Mouse (Mus musculus) limb, embryonic 10.5 days (tissue): ENCODE measurements at regions not wholly inside any gene's neighbourhood (a gene's known extent, or its start where the extent isn't known, plus 50 kb on each side); places are given as distances from the start of the nearest gene placed in this dataset.

ENCODE experiments used
- DNase-seq: peaks from one replicate; pipeline ENCODE4 v3.0.0-alpha.2; 2017; ENCODE audit warnings: low spot score
- H3K27ac ChIP-seq: fragments of 300-500 bp; sonication (generic); 2 replicates; pipeline ENCODE4 v1.5.1; 2016; ENCODE audit warnings: mild to moderate bottlenecking
- H3K27me3 ChIP-seq: fragments of 300-500 bp; sonication (generic); 2 replicates; pipeline ENCODE4 v1.6.1; 2016; ENCODE audit warnings: low read depth, mild to moderate bottlenecking; ENCODE audit not compliant: poor library complexity, severe bottlenecking
- H3K36me3 ChIP-seq: fragments of 300-500 bp; sonication (generic); 2 replicates; pipeline ENCODE4 v1.6.1; 2016; ENCODE audit warnings: mild to moderate bottlenecking, moderate library complexity
- H3K4me1 ChIP-seq: fragments of 300-500 bp; sonication (generic); 2 replicates; pipeline ENCODE4 v1.6.1; 2016
- H3K4me3 ChIP-seq: fragments of 300-500 bp; sonication (generic); 2 replicates; pipeline ENCODE4 v1.5.1; 2016; ENCODE audit warnings: mild to moderate bottlenecking, moderate library complexity
- H3K9me3 ChIP-seq: fragments of 300-500 bp; sonication (generic); replicated peaks from 2 replicates; pipeline ENCODE4 v1.6.1; 2016; ENCODE audit warnings: mild to moderate bottlenecking
- WGBS: fragments of 180-500 bp; shearing (Covaris S2); methylation state at CpG from one replicate; pipeline ENCODE4 v1.1.7; 2016; 5-methylcytosine and 5-hydroxymethylcytosine counted together

DNA sequence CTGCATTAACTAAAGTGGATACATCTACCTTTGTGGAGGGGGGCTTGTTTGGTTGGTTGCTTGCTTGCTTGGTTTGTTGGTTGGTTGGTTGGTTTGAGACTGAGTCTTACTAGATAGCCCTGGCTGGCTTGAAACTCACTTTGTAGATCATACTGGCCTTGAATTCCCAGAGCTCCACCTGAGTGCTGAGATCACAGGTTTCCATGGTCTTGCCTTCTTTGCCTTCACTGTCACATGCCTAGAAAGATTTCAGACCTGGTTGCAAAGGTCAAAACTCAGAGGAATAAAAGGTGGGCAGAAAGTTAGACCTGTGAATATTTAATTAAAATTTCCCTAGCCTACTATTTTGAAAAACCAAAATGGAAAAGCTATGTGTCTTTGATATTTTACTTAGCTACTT is 375.5 kb downstream of the Tns1 start:
- Histone ChIP-seq H3K36me3 (no peaks in the 10 kb centered on the region), H3K9me3 (no peaks in the 10 kb centered on the region), H3K27me3 (no peaks in the 10 kb centered on the region), H3K4me3 (no peak overlapping the region), H3K4me1 (peaks cover 24% of the 10 kb centered on the region), H3K27ac (no peak overlapping the region)
- DNase-seq = no peak

DNA sequence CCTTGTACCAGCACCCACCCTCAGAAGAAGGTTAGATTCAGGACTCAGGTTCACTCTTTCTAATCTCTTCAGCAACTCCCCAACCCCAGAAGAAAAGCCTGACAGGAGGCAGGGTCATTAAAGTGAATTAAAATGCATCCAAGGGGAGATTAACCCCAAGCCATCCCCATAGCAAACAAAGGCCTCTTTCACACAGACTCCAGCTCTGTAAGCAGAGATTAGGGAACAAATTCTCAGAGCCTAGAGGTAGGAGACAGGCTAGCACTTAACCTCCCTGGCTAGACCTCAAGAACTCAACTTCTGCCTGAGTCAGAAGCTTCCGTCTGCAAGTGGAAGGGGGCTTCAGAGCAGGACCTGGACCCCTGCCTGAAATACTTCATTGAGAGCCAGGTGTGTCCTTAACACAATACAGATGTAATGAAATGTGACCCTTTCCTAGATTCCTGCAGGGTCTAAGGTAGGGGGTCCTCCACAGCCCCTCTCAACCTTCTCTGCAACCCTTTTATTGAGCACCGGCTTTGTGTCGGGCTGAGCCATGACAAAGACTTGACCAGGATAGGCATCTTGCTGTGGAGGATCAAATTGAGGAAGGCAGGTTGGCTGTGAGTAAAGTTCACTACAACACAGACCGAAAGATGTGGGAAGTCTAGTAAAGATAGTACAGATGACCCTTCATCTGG is 379.6 kb downstream of the Tns1 start:
- Histone ChIP-seq H3K4me1 (peaks cover 30% of the 10 kb centered on the region), H3K36me3 (no peaks in the 10 kb centered on the region), H3K27me3 (no peaks in the 10 kb centered on the region), H3K9me3 (no peaks in the 10 kb centered on the region), H3K4me3 (no peak overlapping the region), H3K27ac (peak overlapping the region; percentile 85)
- no peak for DNase-seq
- WGBS = 65% methylated on average over 4 of the region's 4 CpGs

DNA sequence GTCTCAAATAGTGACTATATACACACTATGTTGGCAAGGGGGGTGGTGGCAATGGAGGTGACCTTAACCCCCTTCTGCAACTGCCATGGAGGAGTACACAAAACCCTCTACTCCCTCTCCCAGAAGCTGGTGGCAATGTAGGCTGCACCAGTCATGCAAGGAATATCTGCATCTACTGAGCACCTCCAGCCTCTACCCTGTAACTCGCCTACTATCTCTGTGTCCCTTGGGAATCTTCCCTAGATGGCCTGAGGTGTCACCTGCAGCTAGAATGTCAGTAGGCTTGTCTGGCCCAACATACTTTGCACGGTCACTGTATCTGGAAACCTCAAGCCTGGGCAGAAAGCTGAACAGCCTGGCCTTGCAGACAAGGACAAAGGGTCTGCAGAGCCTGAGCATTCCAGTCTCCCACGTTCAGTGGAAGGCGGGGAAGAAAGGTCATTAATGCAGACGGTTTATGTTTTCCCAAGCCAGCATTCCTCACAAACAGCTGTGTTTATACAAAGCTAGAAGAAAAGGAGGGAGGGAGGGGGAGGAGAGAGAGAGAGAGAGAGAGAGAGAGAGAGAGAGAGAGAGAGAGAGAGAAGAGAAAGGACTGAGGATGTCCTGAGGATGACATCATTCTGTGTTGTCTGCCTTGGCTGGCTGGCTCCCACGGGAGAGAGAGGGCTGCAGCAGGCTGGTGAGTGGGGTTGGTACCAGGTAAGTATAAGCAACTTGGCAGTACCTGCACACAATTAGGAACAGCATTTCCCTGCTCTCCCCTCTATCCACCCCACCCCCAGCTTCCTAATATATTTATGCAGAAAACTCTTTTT is 380.3 kb downstream of the Tns1 start:
- H3K4me3 ChIP-seq = no peak overlapping the region
- no peaks in the 10 kb centered on the region for H3K9me3 ChIP-seq
- no peak for DNase-seq
- no peaks in the 10 kb centered on the region for H3K27me3 ChIP-seq
- H3K27ac ChIP-seq = peak overlapping the region; percentile 85
- no peaks in the 10 kb centered on the region for H3K36me3 ChIP-seq
- WGBS = 31% methylated on average over 6 of the region's 6 CpGs
- H3K4me1 ChIP-seq = peaks cover 25% of the 10 kb centered on the region

DNA sequence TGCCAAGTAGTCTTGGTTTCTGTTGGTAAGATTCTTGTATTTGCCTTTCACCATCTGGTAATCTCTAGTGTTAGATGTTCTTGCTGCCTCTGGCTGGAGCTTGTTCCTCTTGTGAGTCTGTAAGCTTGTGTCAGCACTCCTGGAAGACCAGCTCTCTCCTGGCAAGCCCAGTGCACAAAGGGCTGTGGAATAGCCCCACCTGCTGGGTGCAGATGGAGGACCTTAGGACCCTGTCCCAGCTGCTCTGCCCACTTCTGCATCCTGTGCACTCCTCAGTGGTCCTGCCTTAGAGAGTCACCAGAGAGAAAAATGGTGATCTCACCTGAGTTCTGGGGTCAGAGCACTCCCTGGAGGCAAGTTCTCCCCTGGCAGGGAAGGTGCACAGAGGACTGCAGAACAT is 387.2 kb downstream of the Tns1 start:
- peak; percentile 42 for DNase-seq
- Histone ChIP-seq H3K4me3 (no peak overlapping the region), H3K27me3 (no peaks in the 10 kb centered on the region), H3K27ac (no peak overlapping the region), H3K4me1 (no peaks in the 10 kb centered on the region), H3K36me3 (no peaks in the 10 kb centered on the region), H3K9me3 (no peaks in the 10 kb centered on the region)

DNA sequence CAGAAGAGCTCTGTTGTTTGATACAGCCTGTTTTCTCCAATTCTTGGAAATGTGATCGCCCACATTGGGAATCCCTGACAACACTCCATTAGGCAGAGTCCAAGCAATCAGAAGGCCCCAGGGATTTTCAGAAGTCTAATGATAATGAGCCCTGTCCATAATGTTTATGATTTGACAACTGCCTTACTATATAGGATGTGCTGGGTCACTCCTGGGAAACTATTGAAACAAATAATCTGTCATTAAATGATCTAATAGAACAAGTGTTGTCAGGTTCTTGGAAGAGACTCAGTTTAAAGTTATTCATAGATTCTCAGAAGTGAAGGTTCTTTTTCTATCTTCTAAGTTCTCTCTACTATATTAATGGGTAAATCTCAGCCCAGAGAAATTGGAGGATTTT is 395.9 kb downstream of the Tns1 start:
- 91% methylated on average over 1 of the region's 1 CpGs for WGBS
- no peak overlapping the region for H3K4me3 ChIP-seq
- no peak for DNase-seq

DNA sequence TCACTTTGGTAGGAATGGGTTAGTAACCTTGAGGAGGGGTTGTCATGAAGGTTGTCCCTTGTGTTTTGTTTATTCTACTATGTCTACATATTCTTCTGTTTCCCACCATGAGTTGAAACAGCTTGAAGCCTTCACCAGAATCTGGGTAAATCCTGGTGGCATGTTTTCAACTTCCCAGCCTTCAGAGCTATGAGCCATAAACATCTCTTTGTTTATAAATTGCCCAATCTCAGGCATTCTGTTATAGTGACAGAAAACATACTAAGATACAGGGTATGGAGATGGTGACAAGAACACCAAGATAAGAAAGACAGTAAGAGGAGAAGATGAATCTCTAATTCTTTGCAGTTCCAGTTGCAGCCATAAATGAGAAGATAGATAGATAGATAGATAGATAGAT is 396.5 kb downstream of the Tns1 start:
- no peak for DNase-seq
- no peaks in the 10 kb centered on the region for H3K4me1 ChIP-seq

More for the DNA sequence above, 395.9 kb downstream of the Tns1 start:
- no peaks in the 10 kb centered on the region for H3K4me1 ChIP-seq
- H3K27me3 ChIP-seq = no peaks in the 10 kb centered on the region
- no peaks in the 10 kb centered on the region for H3K36me3 ChIP-seq
- H3K27ac ChIP-seq = no peak overlapping the region
- no peaks in the 10 kb centered on the region for H3K9me3 ChIP-seq

DNA sequence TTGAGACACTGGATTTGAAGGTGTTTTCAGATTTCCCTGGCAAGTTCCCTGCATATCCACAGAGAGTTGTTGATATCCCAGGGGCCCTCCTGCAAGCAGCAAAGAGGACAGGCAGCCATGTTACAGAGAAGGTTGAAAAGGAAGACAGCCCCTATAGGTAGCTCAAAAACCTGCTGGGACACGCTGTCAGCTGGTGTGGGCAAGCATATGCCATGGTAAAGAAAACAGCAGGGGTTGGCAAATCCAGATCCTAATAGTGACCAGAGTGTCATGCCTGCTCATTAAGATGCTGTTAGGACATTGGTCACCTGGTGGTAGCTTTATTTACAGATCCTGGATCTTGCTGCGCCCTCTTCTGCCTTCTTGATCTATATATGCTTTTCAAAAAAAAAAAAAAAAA is 397.6 kb downstream of the Tns1 start:
- no peak for DNase-seq
- Histone ChIP-seq H3K27ac (no peak overlapping the region), H3K27me3 (no peaks in the 10 kb centered on the region), H3K4me1 (no peaks in the 10 kb centered on the region), H3K4me3 (no peak overlapping the region), H3K36me3 (no peaks in the 10 kb centered on the region), H3K9me3 (no peaks in the 10 kb centered on the region)
- 84% methylated on average over 2 of the region's 2 CpGs for WGBS

More for the DNA sequence above, 396.5 kb downstream of the Tns1 start:
- H3K36me3 ChIP-seq = no peaks in the 10 kb centered on the region
- H3K9me3 ChIP-seq = no peaks in the 10 kb centered on the region
- H3K4me3 ChIP-seq = no peak overlapping the region
- H3K27me3 ChIP-seq = no peaks in the 10 kb centered on the region
- no peak overlapping the region for H3K27ac ChIP-seq

DNA sequence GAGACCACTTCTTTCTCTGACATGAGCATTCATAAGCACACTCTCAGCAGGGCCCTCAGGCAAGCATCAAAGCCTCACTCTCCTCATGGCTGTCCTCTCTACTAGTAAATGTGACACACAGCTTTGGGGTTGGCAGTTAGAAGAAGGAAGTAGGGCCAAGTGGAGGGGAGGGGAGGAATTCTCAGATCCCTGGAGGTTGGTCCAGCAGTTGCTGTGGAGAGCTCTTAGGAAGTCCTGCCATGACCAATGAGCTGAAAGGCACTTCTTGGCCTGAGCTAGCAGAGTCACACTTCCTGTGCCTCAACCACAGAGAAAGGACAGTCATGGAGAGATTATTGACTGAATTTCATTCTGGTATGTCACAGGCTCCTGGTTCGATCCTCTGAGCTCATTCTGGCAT is 398.8 kb downstream of the Tns1 start:
- 92% methylated on average over 1 of the region's 1 CpGs for WGBS
- DNase-seq = no peak
- H3K27ac ChIP-seq = no peak overlapping the region

DNA sequence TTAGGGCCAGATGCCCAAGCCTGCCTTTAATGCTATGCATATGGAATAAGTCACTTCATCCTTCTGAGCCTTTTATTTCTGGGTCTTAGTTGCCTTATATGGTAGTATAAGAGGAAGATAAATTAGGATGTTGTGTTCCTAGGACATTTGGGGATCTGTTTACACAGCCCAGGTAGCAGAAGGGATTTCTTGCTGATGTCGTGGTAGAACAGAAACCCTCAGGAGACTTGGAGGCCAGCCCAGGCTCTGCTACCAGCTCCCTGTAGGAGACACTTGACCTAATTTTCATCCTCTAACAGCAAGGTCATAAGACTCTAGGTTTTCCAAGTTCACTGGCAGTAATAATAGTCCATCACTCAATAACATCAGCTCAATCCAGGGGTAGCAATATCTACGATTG is 399.7 kb downstream of the Tns1 start:
- 84% methylated on average over 2 of the region's 2 CpGs for WGBS
- Histone ChIP-seq H3K27ac (no peak overlapping the region), H3K36me3 (no peaks in the 10 kb centered on the region), H3K4me3 (no peak overlapping the region), H3K4me1 (no peaks in the 10 kb centered on the region), H3K9me3 (no peaks in the 10 kb centered on the region), H3K27me3 (no peaks in the 10 kb centered on the region)
- no peak for DNase-seq

More for the DNA sequence above, 398.8 kb downstream of the Tns1 start:
- Histone ChIP-seq H3K4me1 (no peaks in the 10 kb centered on the region), H3K9me3 (no peaks in the 10 kb centered on the region), H3K27me3 (no peaks in the 10 kb centered on the region), H3K4me3 (no peak overlapping the region), H3K36me3 (no peaks in the 10 kb centered on the region)

DNA sequence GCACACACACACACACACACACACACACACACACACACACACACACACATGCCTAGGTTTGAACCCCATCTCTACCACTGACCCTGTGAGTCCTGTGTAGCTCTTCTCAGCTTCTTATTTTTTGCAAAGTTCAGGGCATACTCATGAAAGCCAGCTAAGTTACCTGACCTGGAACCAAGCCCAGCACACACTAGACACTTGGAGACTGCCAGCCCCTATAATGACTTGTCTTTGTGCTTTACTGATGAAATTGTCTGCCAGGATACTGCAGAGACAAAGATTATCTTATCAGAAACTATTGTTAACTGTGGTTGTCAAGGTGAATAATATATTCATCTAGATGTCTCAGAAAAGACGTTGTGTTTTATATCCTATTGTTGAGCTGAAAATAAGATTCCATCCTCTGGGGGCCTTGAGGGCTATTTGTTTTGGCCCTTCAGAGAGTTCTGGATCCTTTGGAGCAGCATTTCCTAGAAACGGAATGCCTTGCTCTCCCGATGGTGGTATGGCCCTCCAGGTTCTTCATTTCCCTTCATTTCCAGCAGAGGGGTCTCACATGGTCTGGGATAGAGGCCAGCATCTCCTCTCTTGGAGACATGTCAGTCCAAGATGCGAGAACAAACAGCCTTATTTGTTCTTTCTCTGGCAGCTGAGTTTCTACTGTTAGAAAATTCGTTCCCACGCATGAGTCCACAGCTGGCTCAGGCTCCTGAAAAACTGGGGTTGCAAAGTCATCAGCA is 402.6 kb downstream of the Tns1 start:
- H3K36me3 ChIP-seq = no peaks in the 10 kb centered on the region
- H3K27me3 ChIP-seq = no peaks in the 10 kb centered on the region
- no peaks in the 10 kb centered on the region for H3K9me3 ChIP-seq
- 91% methylated on average over 6 of the region's 6 CpGs for WGBS
- no peak for DNase-seq
- no peak overlapping the region for H3K4me3 ChIP-seq
- no peak overlapping the region for H3K27ac ChIP-seq
- H3K4me1 ChIP-seq = no peaks in the 10 kb centered on the region

DNA sequence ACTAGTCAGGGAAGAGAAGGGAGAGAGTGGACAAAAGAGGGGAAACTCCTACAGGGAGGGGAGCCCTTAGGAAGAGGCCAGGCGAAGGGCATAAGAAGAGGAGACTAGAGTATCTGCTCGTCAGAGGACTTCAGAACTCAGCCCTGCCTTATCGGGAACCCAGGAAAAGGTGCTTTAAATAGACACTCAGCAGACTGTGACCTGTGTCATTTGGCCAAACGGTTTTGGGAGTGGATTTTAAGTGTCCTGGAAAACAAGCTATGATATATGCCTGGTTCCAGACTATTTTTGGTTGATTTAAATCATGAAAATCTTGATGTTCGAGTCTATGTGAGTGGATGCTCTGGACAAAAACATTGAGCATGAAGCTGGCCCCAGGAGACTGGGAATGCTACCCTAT is 405.8 kb downstream of the Tns1 start:
- no peak overlapping the region for H3K27ac ChIP-seq

DNA sequence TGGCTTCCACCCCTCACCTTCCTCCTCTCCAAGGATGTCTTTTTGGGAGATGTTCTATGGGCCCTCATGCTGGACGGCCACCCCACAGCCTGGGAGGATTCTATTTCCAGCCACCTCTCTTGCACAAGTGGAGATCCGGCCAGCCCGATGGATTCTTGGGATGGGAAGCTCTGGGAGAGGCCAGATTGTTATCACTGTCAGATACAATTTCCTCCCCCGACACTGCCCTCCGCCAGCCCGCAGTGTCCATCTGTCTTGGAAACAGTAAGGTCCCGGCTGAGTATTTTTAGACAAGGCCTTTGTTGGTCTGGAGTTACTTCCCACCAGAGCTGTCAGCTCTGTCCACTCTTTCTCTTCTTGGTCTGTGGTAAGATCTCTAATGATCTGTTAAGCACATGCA is 406.8 kb downstream of the Tns1 start:
- H3K4me3 ChIP-seq = no peak overlapping the region
- H3K4me1 ChIP-seq = no peaks in the 10 kb centered on the region
- no peak overlapping the region for H3K27ac ChIP-seq
- H3K36me3 ChIP-seq = no peaks in the 10 kb centered on the region
- no peaks in the 10 kb centered on the region for H3K9me3 ChIP-seq
- no peak for DNase-seq
- no peaks in the 10 kb centered on the region for H3K27me3 ChIP-seq
- WGBS = 83% methylated on average over 7 of the region's 7 CpGs

More for the DNA sequence above, 405.8 kb downstream of the Tns1 start:
- 84% methylated on average over 5 of the region's 5 CpGs for WGBS
- H3K9me3 ChIP-seq = no peaks in the 10 kb centered on the region
- H3K36me3 ChIP-seq = no peaks in the 10 kb centered on the region
- H3K4me3 ChIP-seq = no peak overlapping the region
- no peaks in the 10 kb centered on the region for H3K27me3 ChIP-seq
- no peaks in the 10 kb centered on the region for H3K4me1 ChIP-seq
- DNase-seq = no peak

DNA sequence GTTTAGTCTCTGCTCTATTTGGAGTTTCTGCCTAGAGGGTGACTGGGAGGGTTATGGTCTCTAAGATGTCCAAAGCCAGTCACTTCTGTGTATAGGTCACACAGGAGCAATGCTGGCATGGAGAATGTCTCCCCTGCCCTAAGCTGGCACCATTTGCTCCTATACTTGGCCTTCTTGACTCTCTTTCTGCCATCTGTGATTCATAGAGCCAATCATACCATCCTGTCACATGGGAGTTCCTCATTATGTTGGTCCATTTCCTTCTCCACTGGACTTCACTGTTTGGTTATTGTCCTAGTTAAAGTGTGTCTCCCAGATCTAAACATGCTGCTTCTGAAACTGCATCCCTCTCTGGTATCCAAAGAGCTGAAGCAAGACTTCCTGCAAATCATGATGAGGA is 407.3 kb downstream of the Tns1 start:
- H3K27me3 ChIP-seq = no peaks in the 10 kb centered on the region
- no peak for DNase-seq
- H3K9me3 ChIP-seq = no peaks in the 10 kb centered on the region
- H3K36me3 ChIP-seq = no peaks in the 10 kb centered on the region
- no peaks in the 10 kb centered on the region for H3K4me1 ChIP-seq
- no peak overlapping the region for H3K27ac ChIP-seq
- no peak overlapping the region for H3K4me3 ChIP-seq
